Mouse (Mus musculus): ENCODE data around the gene Cnih3. TPM values are rescaled to one million over a fixed set of nuclear protein-coding genes. Genes with fewer than 3 reads are reported as not detected.

Gene Cnih3
- polyA plus RNA-seq, 1 experiment from 2014 or later, result not detected

DNA sequence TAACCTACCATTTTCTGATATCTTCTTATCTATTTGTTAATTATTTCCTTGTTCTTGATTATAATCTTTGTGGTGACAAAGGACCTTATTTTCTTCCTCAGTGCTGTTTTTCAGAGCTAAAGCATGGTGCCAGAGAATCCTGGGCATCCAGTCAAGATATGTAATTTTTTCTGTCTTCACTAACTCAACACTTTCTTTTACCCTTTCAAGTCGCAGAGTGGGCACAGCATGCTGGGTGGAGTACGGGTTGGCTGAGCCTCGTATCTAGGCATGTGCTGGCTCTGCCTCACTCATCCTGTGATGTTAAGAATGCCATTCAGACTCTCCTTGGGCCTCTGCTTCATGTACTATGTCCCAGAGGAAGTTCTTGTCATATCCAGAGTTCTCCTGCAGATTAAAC lies 46.8 kb downstream of the Cnih3 start:
- WGBS, result 82% methylated on average over 3 of the region's 3 CpGs
- no peak overlapping the region for H3K9ac ChIP-seq (ENCODE audit: low read depth, low read length)

DNA sequence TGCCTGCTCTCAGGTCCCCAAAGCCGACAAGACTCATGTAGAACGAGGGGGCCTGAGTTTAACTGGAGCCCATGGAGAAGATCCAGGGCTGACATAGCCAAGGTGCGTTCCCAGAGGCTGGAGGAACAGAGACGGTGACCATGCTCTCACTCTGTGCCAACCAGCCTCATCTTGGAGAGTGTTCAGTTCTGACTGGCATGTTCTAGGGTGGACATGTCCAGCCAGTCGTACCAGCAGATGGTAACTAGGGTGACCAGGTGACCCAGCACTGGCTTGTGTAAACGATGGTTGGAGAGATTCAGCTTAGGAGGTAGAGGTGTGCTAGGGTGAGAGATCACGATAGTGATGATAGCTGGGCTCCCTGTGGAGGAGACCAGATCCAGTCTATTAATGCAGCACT lies 50.6 kb downstream of the Cnih3 start:
- Histone ChIP-seq H3K9ac (ENCODE audit: low read depth, low read length) (no peak overlapping the region), H3K27ac (ENCODE audit: low read depth, low read length) (no peak overlapping the region), H3K4me1 (replicated peaks; ENCODE audit: control insufficient read depth, insufficient read depth, low read length) (no peaks in the 10 kb centered on the region), H3K4me3 (ENCODE audit: low read depth, low read length) (no peak overlapping the region), H3K9me3 (ENCODE audit: control insufficient read depth, low read length) (no peaks in the 10 kb centered on the region), H3K27me3 (replicated peaks; ENCODE audit: control insufficient read depth, insufficient read depth, low read length) (no peaks in the 10 kb centered on the region), H3K36me3 (ENCODE audit: control insufficient read depth, insufficient read depth, low read length) (no peaks in the 10 kb centered on the region), H3K4me2 (no peak overlapping the region)
- ATAC-seq (replicated peaks; ENCODE audit: low FRiP score), result no peak
- DNase-seq (ENCODE audit: low spot score), result no peak
- WGBS, result 75% methylated on average over 7 of the region's 7 CpGs

More for the DNA sequence above, 46.8 kb downstream of the Cnih3 start:
- no peak for DNase-seq (ENCODE audit: low spot score)
- Histone ChIP-seq H3K4me1 (replicated peaks; ENCODE audit: control insufficient read depth, insufficient read depth, low read length) (no peaks in the 10 kb centered on the region), H3K4me2 (no peak overlapping the region), H3K36me3 (ENCODE audit: control insufficient read depth, insufficient read depth, low read length) (no peaks in the 10 kb centered on the region), H3K4me3 (ENCODE audit: low read depth, low read length) (no peak overlapping the region), H3K27me3 (replicated peaks; ENCODE audit: control insufficient read depth, insufficient read depth, low read length) (no peaks in the 10 kb centered on the region), H3K27ac (ENCODE audit: low read depth, low read length) (no peak overlapping the region), H3K9me3 (ENCODE audit: control insufficient read depth, low read length) (no peaks in the 10 kb centered on the region)
- no peak for ATAC-seq (replicated peaks; ENCODE audit: low FRiP score)

DNA sequence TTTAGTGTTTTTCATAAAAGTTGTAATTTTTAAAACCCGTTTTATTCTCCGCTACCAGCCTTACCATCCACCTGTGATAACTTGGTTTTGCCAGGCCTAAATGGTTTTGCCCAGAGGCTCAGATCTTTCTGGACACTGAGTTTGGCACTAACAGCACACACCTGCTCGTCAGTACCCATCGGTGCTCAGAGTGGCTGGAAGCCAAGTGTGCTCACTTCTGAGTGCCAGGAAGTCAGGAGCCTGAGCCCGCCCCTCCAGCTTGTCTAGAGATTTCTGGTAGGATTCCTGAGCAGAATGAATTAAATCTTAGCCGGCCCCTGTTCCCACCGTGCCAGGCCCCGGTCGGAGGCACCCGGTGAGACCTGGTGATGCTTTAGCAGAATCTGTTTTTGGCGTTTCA lies 54.9 kb downstream of the Cnih3 start:
- Histone ChIP-seq H3K9ac (ENCODE audit: low read depth, low read length) (no peak overlapping the region), H3K4me2 (no peak overlapping the region), H3K4me1 (replicated peaks; ENCODE audit: control insufficient read depth, insufficient read depth, low read length) (no peaks in the 10 kb centered on the region), H3K27me3 (replicated peaks; ENCODE audit: control insufficient read depth, insufficient read depth, low read length) (no peaks in the 10 kb centered on the region), H3K27ac (ENCODE audit: low read depth, low read length) (no peak overlapping the region), H3K4me3 (ENCODE audit: low read depth, low read length) (no peak overlapping the region), H3K36me3 (ENCODE audit: control insufficient read depth, insufficient read depth, low read length) (no peaks in the 10 kb centered on the region), H3K9me3 (ENCODE audit: control insufficient read depth, low read length) (no peaks in the 10 kb centered on the region)
- WGBS, result 83% methylated on average over 11 of the region's 11 CpGs
- ATAC-seq (replicated peaks; ENCODE audit: low FRiP score) (no peak), DNase-seq (ENCODE audit: low spot score) (no peak)

DNA sequence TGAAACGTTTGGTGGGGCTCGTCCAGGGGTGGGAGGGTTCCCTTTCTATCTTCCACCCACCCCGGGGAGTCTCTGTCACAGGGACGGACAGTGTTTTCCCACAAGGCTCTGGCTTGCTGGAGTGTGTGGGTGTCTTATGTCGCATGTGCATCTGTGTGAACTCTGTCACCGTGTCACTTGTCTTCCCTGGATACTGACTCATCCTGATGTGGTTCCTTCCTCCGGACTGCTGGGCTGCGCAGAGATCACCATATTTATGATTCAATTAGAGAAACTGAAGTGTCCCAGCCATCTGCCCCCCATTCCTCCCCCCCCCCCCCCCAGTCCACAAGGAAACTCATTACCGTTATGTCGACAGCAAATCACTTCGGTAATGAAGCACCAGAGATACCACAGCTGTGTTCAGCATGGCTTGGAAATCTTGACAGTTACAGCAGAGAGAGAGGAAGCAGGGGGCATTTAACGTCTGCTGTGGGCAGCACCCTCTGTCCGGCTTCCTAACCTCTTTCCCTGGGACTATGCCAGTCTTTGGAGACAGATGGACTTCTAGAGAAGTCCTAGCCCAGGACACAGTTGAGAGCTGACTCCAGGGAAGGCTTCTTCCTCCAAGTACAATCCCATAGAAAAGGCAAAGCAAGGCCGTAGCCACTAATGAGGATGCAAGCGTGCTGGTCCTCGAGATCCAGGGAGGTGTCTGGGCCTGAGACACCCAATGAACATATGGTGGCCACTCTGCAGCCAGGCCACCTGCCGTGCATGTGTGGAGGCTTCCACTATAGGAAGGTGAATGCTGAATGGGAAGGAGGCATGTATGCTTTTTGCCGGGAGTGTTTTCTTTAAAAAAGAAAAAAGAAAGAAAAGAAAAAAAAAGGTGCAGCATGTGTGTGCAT lies 55.9 kb downstream of the Cnih3 start:
- no peaks in the 10 kb centered on the region for H3K36me3 ChIP-seq (ENCODE audit: control insufficient read depth, insufficient read depth, low read length)
- H3K4me1 ChIP-seq (replicated peaks; ENCODE audit: control insufficient read depth, insufficient read depth, low read length), result no peaks in the 10 kb centered on the region
- no peak overlapping the region for H3K9ac ChIP-seq (ENCODE audit: low read depth, low read length)
- no peaks in the 10 kb centered on the region for H3K9me3 ChIP-seq (ENCODE audit: control insufficient read depth, low read length)
- no peak overlapping the region for H3K27ac ChIP-seq (ENCODE audit: low read depth, low read length)
- H3K4me3 ChIP-seq (ENCODE audit: low read depth, low read length), result no peak overlapping the region
- WGBS, result 71% methylated on average over 18 of the region's 18 CpGs
- H3K4me2 ChIP-seq, result no peak overlapping the region
- H3K27me3 ChIP-seq (replicated peaks; ENCODE audit: control insufficient read depth, insufficient read depth, low read length), result no peaks in the 10 kb centered on the region
- ATAC-seq (replicated peaks; ENCODE audit: low FRiP score) (no peak), DNase-seq (ENCODE audit: low spot score) (no peak)

DNA sequence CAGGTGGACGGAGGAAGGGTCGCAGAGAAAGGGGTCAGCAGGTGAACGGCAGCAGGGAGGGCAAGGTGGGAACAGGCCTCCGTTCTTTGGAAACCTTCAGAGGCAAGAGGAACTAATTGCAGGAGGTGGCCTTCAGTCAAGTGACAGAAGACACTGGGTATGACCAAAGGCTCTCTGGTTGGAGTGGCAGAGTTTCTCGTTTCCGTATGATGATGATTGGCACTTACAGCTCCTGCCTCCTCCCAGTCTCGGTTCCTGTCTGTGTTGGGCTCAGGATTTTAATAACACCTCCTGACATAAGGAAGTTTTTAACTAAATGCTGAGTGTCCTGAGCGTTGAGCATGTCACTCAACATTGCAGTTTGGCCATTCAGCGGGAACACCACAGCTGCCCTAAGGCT lies 57.3 kb downstream of the Cnih3 start:
- no peaks in the 10 kb centered on the region for H3K9me3 ChIP-seq (ENCODE audit: control insufficient read depth, low read length)
- H3K27ac ChIP-seq (ENCODE audit: low read depth, low read length), result no peak overlapping the region
- no peak overlapping the region for H3K9ac ChIP-seq (ENCODE audit: low read depth, low read length)
- ATAC-seq (replicated peaks; ENCODE audit: low FRiP score) (no peak), DNase-seq (ENCODE audit: low spot score) (no peak)
- H3K4me1 ChIP-seq (replicated peaks; ENCODE audit: control insufficient read depth, insufficient read depth, low read length), result no peaks in the 10 kb centered on the region
- no peak overlapping the region for H3K4me3 ChIP-seq (ENCODE audit: low read depth, low read length)
- no peak overlapping the region for H3K4me2 ChIP-seq
- H3K36me3 ChIP-seq (ENCODE audit: control insufficient read depth, insufficient read depth, low read length), result no peaks in the 10 kb centered on the region
- H3K27me3 ChIP-seq (replicated peaks; ENCODE audit: control insufficient read depth, insufficient read depth, low read length), result no peaks in the 10 kb centered on the region
- 76% methylated on average over 9 of the region's 9 CpGs for WGBS

DNA sequence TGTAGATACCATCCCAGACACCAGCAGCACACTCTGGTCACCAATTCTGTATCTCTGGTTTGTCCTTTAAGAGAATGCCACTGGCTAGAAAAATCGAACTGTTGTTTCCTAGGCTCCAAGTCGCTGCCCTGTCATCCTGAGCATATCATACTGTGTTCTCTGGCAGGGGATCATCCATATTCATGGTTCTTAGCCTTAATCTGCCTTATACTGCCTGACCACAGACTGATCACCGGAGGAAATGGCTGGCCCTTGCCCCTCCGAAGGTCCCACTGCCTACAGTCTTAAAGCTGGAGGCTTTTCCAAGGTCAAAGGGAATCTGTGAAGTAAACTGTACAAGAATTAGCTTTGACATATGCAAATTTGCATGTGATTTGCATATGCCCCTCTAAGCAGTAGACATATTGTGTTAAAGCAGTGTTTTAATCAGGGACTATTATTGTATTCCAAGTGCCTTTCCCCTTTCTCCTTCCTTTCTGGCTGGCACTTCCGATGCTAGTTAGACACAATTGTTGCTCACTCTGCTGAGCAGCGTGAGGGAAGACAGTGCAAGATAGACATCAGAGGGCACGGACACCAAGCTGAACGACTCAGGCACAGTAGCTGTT lies 58.3 kb downstream of the Cnih3 start:
- H3K4me3 ChIP-seq (ENCODE audit: low read depth, low read length), result no peak overlapping the region
- H3K27ac ChIP-seq (ENCODE audit: low read depth, low read length), result no peak overlapping the region
- no peaks in the 10 kb centered on the region for H3K4me1 ChIP-seq (replicated peaks; ENCODE audit: control insufficient read depth, insufficient read depth, low read length)
- H3K9me3 ChIP-seq (ENCODE audit: control insufficient read depth, low read length), result no peaks in the 10 kb centered on the region
- DNase-seq (ENCODE audit: low spot score), result no peak
- no peak overlapping the region for H3K9ac ChIP-seq (ENCODE audit: low read depth, low read length)
- no peaks in the 10 kb centered on the region for H3K27me3 ChIP-seq (replicated peaks; ENCODE audit: control insufficient read depth, insufficient read depth, low read length)
- H3K36me3 ChIP-seq (ENCODE audit: control insufficient read depth, insufficient read depth, low read length), result no peaks in the 10 kb centered on the region
- no peak overlapping the region for H3K4me2 ChIP-seq
- ATAC-seq (replicated peaks; ENCODE audit: low FRiP score), result no peak
- WGBS, result 69% methylated on average over 8 of the region's 8 CpGs

DNA sequence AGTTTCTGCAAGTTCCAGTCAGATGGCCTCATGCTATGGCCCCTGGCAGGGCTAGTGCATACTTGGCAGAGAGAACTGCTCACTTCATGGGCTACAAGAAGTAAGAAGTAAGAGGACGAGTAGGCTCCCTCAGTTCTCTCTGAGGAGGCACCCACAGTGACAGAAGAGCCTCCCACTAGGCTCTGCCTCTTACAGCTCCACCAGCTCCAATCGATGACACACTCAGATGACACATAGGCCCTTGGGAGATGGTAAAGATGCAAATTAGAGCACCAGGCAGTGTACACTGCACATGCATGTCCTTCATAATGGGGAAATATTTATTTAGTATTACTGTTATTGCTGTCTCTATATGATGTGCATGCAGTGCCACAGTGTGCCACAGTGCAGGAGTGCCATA lies 62.6 kb downstream of the Cnih3 start:
- Histone ChIP-seq H3K9me3 (ENCODE audit: control insufficient read depth, low read length) (no peaks in the 10 kb centered on the region), H3K9ac (ENCODE audit: low read depth, low read length) (no peak overlapping the region), H3K27ac (ENCODE audit: low read depth, low read length) (no peak overlapping the region), H3K4me2 (no peak overlapping the region), H3K4me1 (replicated peaks; ENCODE audit: control insufficient read depth, insufficient read depth, low read length) (no peaks in the 10 kb centered on the region), H3K27me3 (replicated peaks; ENCODE audit: control insufficient read depth, insufficient read depth, low read length) (no peaks in the 10 kb centered on the region), H3K36me3 (ENCODE audit: control insufficient read depth, insufficient read depth, low read length) (no peaks in the 10 kb centered on the region), H3K4me3 (ENCODE audit: low read depth, low read length) (no peak overlapping the region)
- DNase-seq (ENCODE audit: low spot score) (no peak), ATAC-seq (replicated peaks; ENCODE audit: low FRiP score) (no peak)
- WGBS, result 71% methylated on average over 2 of the region's 2 CpGs

DNA sequence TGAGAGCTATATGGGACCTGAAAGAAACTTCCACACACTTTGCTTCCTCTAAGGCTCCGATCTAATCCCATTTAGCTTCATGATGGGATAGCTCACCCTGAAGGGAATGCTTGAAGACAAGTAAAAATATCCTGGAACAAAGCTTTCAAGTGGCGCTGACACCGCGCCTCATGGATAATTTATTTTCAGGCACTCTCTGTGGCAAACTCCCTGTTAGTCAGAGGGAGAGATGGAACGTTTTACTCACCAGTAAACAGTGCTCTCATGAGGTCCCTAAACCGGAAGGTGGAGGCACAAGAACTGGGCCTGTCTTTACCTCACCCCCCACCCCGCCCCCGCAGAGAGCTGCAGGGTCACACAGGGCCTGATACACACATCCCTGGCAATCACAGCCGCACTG lies 64.4 kb downstream of the Cnih3 start:
- 76% methylated on average over 9 of the region's 9 CpGs for WGBS
- DNase-seq (ENCODE audit: low spot score) (no peak), ATAC-seq (replicated peaks; ENCODE audit: low FRiP score) (no peak)
- H3K4me3 ChIP-seq (ENCODE audit: low read depth, low read length), result no peak overlapping the region
- no peak overlapping the region for H3K9ac ChIP-seq (ENCODE audit: low read depth, low read length)
- H3K4me2 ChIP-seq, result no peak overlapping the region
- H3K27me3 ChIP-seq (replicated peaks; ENCODE audit: control insufficient read depth, insufficient read depth, low read length), result no peaks in the 10 kb centered on the region
- H3K36me3 ChIP-seq (ENCODE audit: control insufficient read depth, insufficient read depth, low read length), result no peaks in the 10 kb centered on the region
- H3K27ac ChIP-seq (ENCODE audit: low read depth, low read length), result no peak overlapping the region
- H3K4me1 ChIP-seq (replicated peaks; ENCODE audit: control insufficient read depth, insufficient read depth, low read length), result no peaks in the 10 kb centered on the region
- H3K9me3 ChIP-seq (ENCODE audit: control insufficient read depth, low read length), result no peaks in the 10 kb centered on the region
